Mouse (Mus musculus): Measurements from ENCODE around the gene Tbc1d24. TPM values are rescaled to one million over a fixed set of nuclear protein-coding genes. Genes with fewer than 3 reads are reported as not detected.

Gene Tbc1d24
- polyA plus RNA-seq, 1 experiment: 10.6 TPM

- Histone ChIP-seq H3K27ac (ENCODE audit: control insufficient read depth, insufficient read depth, low read depth, low read length, poor library complexity) (no peak overlapping the region), H3K4me3 (replicated peaks; ENCODE audit: control insufficient read depth, low read depth, low read length) (no peak overlapping the region), H3K4me1 (ENCODE audit: control insufficient read depth, insufficient read depth, low read length) (peaks cover 5% of the 10 kb centered on the region)
- no peak for TF ChIP-seq CTCF (IDR thresholded peaks at IDR 0.05; ENCODE audit: control insufficient read depth, insufficient read depth, low read length)
- TF ChIP-seq POLR2A (IDR thresholded peaks at IDR 0.05; ENCODE audit: borderline replicate concordance, control insufficient read depth, low read depth, low read length): no peak
- 57% methylated on average over 4 of the region's 4 CpGs for WGBS
Observed at GRCm38 (mm10) chr17:24199741-24200140, 5.6 kb downstream of the Tbc1d24 start.

GRCm38 (mm10) chr17:24199252-24199651 lies 6.1 kb downstream of the Tbc1d24 start:
- Histone ChIP-seq H3K27ac (ENCODE audit: control insufficient read depth, insufficient read depth, low read depth, low read length, poor library complexity) (no peak overlapping the region), H3K4me1 (ENCODE audit: control insufficient read depth, insufficient read depth, low read length) (peaks cover 3% of the 10 kb centered on the region), H3K4me3 (replicated peaks; ENCODE audit: control insufficient read depth, low read depth, low read length) (no peak overlapping the region)
- WGBS: 74% methylated on average over 4 of the region's 4 CpGs
- TF ChIP-seq CTCF (IDR thresholded peaks at IDR 0.05; ENCODE audit: control insufficient read depth, insufficient read depth, low read length): no peak
- TF ChIP-seq POLR2A (IDR thresholded peaks at IDR 0.05; ENCODE audit: borderline replicate concordance, control insufficient read depth, low read depth, low read length): no peak

DNA sequence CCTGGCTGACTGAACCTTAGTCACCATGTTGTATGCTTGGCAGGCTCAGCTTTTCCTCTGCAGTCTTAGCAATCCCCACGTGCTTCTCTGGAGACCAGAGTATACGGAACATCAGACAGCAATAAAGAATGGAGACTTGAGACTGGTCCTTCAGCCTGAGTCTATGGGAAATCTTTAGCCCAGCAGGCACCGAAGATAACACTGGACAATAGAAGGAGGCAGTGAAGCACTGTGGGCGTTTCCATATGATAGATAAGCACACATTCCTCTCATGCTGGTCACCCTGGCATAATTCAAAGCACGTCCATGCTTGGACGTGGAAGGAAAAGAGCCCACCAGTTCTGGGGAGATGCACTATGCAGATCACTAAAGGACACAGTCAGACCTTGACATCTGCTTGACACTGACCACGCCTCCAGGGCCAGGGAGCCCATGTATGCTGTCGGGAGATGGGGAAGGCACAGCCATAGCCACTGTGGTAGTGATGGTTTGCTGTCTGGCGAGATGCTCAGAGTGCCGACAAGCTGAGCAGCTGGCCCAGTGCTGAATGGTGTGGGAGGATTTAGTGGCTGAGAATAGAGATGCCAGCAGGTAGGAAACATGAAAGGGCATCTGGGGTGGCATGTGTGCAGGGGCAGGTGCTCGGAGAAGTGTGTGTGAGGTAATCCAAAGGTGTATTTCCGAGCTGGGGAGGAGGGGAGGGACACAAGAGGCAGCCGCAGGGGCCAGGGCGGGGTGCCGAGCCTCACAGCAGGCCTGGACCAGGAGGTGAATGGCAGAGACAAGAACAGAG lies 8.1 kb downstream of the Tbc1d24 start:
- TF ChIP-seq POLR2A (IDR thresholded peaks at IDR 0.05; ENCODE audit: borderline replicate concordance, control insufficient read depth, low read depth, low read length) (no peak), CTCF (IDR thresholded peaks at IDR 0.05; ENCODE audit: control insufficient read depth, insufficient read depth, low read length) (no peak)
- peaks cover 8% of the 10 kb centered on the region for H3K4me1 ChIP-seq (ENCODE audit: control insufficient read depth, insufficient read depth, low read length)
- no peak overlapping the region for H3K4me3 ChIP-seq (replicated peaks; ENCODE audit: control insufficient read depth, low read depth, low read length)
- 81% methylated on average over 15 of the region's 15 CpGs for WGBS
- H3K27ac ChIP-seq (ENCODE audit: control insufficient read depth, insufficient read depth, low read depth, low read length, poor library complexity): no peak overlapping the region

DNA sequence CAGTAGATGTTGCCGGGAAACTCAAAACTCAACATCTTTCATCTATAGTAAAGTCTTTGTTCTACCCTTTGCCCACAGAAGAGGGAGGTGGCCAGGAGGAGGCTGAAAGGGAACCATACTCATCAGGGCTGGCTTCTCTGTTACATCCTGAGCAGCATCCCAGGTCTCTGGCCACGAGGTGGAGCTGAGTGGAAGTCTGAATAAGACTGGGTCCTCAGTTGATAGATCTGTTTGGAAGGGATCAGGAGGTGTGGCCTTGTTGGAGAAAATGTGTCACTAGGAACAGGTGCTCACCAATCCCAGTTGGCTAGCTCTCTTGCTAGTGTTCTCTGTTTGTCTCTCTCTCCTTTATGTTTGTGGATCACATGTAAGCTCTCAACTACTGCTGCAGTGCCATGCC lies 10.0 kb downstream of the Tbc1d24 start:
- no peak for TF ChIP-seq POLR2A (IDR thresholded peaks at IDR 0.05; ENCODE audit: borderline replicate concordance, control insufficient read depth, low read depth, low read length)
- no peak for TF ChIP-seq CTCF (IDR thresholded peaks at IDR 0.05; ENCODE audit: control insufficient read depth, insufficient read depth, low read length)
- 71% methylated on average over 2 of the region's 2 CpGs for WGBS
- Histone ChIP-seq H3K27ac (ENCODE audit: control insufficient read depth, insufficient read depth, low read depth, low read length, poor library complexity) (no peak overlapping the region), H3K4me3 (replicated peaks; ENCODE audit: control insufficient read depth, low read depth, low read length) (no peak overlapping the region), H3K4me1 (ENCODE audit: control insufficient read depth, insufficient read depth, low read length) (peaks cover 10% of the 10 kb centered on the region; the same call in 1 of the 2 replicates)

DNA sequence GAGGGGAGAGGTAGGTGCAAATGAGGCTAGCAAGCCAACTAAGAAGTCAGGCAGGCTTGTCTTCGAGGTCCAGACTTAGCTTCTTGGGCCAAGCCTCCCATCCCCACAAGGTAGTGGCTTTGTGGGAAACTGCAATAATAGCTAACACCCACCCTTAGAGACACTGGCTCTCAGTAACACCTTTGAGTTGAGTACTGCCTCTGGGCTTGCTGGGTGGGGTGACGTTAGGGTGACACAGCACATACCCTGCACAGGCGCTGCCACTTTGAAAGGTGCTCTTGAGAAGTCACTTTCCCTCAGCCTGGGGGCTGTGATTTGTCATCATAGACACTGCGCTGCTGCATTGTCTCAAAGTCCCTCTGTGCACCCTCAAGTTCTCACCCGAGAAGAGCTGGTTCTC lies 11.6 kb downstream of the Tbc1d24 start:
- peaks cover 10% of the 10 kb centered on the region; the same call in 1 of the 2 replicates for H3K4me1 ChIP-seq (ENCODE audit: control insufficient read depth, insufficient read depth, low read length)
- H3K27ac ChIP-seq (ENCODE audit: control insufficient read depth, insufficient read depth, low read depth, low read length, poor library complexity): no peak overlapping the region
- no peak for TF ChIP-seq CTCF (IDR thresholded peaks at IDR 0.05; ENCODE audit: control insufficient read depth, insufficient read depth, low read length)
- no peak for TF ChIP-seq POLR2A (IDR thresholded peaks at IDR 0.05; ENCODE audit: borderline replicate concordance, control insufficient read depth, low read depth, low read length)
- WGBS: 72% methylated on average over 5 of the region's 5 CpGs
- no peak overlapping the region for H3K4me3 ChIP-seq (replicated peaks; ENCODE audit: control insufficient read depth, low read depth, low read length)

DNA sequence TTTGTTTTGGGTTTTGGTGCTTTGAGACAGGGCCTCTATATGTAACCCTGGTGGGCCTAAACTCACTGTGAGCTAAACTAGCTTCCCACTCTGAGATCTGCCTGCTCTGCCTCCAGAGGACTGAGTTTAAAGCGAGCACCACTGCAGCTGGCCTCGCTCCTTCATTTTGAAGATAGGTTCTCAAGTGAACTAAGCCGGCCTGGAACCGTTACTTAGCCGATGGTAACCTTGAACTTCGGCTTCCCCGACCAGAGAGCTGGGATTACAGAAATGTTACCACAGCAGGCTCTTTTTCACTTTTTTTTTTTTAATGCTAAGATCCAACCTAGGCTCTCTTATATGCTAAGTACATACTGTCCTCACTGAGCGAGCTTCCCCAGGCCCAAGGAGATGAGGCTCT lies 12.1 kb downstream of the Tbc1d24 start:
- H3K4me1 ChIP-seq (ENCODE audit: control insufficient read depth, insufficient read depth, low read length): peaks cover 10% of the 10 kb centered on the region; the same call in 1 of the 2 replicates
- 76% methylated on average over 8 of the region's 8 CpGs for WGBS
- H3K4me3 ChIP-seq (replicated peaks; ENCODE audit: control insufficient read depth, low read depth, low read length): no peak overlapping the region
- TF ChIP-seq POLR2A (IDR thresholded peaks at IDR 0.05; ENCODE audit: borderline replicate concordance, control insufficient read depth, low read depth, low read length): no peak
- TF ChIP-seq CTCF (IDR thresholded peaks at IDR 0.05; ENCODE audit: control insufficient read depth, insufficient read depth, low read length): no peak
- H3K27ac ChIP-seq (ENCODE audit: control insufficient read depth, insufficient read depth, low read depth, low read length, poor library complexity): no peak overlapping the region

- Histone ChIP-seq H3K4me1 (ENCODE audit: control insufficient read depth, insufficient read depth, low read length) (peaks cover 10% of the 10 kb centered on the region; the same call in 1 of the 2 replicates), H3K27ac (ENCODE audit: control insufficient read depth, insufficient read depth, low read depth, low read length, poor library complexity) (peak overlapping the region; percentile 60; the same call in 1 of the 2 replicates), H3K4me3 (replicated peaks; ENCODE audit: control insufficient read depth, low read depth, low read length) (no peak overlapping the region)
- TF ChIP-seq CTCF (IDR thresholded peaks at IDR 0.05; ENCODE audit: control insufficient read depth, insufficient read depth, low read length) (no peak), POLR2A (IDR thresholded peaks at IDR 0.05; ENCODE audit: borderline replicate concordance, control insufficient read depth, low read depth, low read length) (no peak)
- WGBS: 21% methylated on average over 8 of the region's 8 CpGs
Observed at GRCm38 (mm10) chr17:24192848-24193247, 12.5 kb downstream of the Tbc1d24 start.

DNA sequence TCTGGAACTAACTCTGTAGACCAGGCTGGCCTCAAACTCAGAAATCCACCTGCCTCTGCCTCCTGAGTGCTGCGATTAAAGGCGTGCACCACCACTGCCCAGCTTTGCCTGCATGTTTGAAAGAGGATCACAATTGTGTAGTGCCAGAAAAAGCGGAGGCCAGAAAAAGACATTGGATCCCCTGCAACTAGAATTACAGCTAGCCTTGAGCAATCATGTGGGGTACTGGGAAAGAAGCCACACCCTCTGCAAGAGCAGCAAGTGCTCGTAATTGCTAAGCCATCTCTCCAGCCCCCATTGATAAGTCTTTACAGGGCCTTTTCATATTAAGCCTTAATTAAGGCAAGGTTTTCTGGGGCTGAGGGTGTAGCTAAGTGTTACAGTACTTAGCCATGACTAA lies 13.9 kb downstream of the Tbc1d24 start:
- TF ChIP-seq POLR2A (IDR thresholded peaks at IDR 0.05; ENCODE audit: borderline replicate concordance, control insufficient read depth, low read depth, low read length) (no peak), CTCF (IDR thresholded peaks at IDR 0.05; ENCODE audit: control insufficient read depth, insufficient read depth, low read length) (no peak)
- peak overlapping the region; percentile 69 for H3K27ac ChIP-seq (ENCODE audit: control insufficient read depth, insufficient read depth, low read depth, low read length, poor library complexity)
- peaks cover 7% of the 10 kb centered on the region; the same call in 1 of the 2 replicates for H3K4me1 ChIP-seq (ENCODE audit: control insufficient read depth, insufficient read depth, low read length)
- 42% methylated on average over 4 of the region's 4 CpGs for WGBS
- no peak overlapping the region for H3K4me3 ChIP-seq (replicated peaks; ENCODE audit: control insufficient read depth, low read depth, low read length)
